ENCODE assay signal across 16 mouse cellular contexts in genomic region chr6:18621372-18622262, GRCm38 (mm10).
DNase-seq lines count a peak whose midpoint lies in the region; ATAC-seq and TF ChIP-seq lines count a peak whose summit lies in the region.
"Had no signal": no experiment of that assay in that cellular context is flagged by ENCODE, and none has a peak within 500 bp of the region (broad histone marks: within the 10 kb centered on the region; RNA-seq: fewer than 3 reads in every experiment).

No protein-coding gene starts in this region.

- TF ChIP-seq CTCF in forebrain, postnatal 0 days (IDR thresholded peaks at IDR 0.05; ENCODE audit: low read depth) = no peak
- no peak for TF ChIP-seq CTCF in cerebellum, adult 2 months (IDR thresholded peaks at IDR 0.05; ENCODE audit: borderline replicate concordance, insufficient read depth, low read depth, low read length)

- no peaks in the 10 kb centered on the region for H3K36me3 ChIP-seq in forebrain, postnatal 0 days (ENCODE audit: insufficient read depth)
- H3K36me3 ChIP-seq in forebrain, embryonic 13.5 days (ENCODE audit: poor library complexity, severe bottlenecking) = no peaks in the 10 kb centered on the region
- H3K36me3 ChIP-seq in limb, embryonic 11.5 days (ENCODE audit: control insufficient read depth, insufficient read depth, low read length) = no peaks in the 10 kb centered on the region
- H3K36me3 ChIP-seq in limb, embryonic 10.5 days = no peaks in the 10 kb centered on the region
- H3K36me3 ChIP-seq in embryonic facial prominence, embryonic 14.5 days (ENCODE audit: control insufficient read depth, insufficient read depth, low read length) = no peaks in the 10 kb centered on the region
- H3K36me3 ChIP-seq: kidney, embryonic 15.5 days; liver, embryonic 13.5 days; neural tube, embryonic 13.5 days had no signal

- no peak overlapping the region for H3K4me3 ChIP-seq in forebrain, postnatal 0 days (ENCODE audit: low read depth, low read length)
- H3K4me3 ChIP-seq in forebrain, embryonic 13.5 days = no peak overlapping the region
- H3K4me3 ChIP-seq in limb, embryonic 11.5 days (ENCODE audit: low read depth, low read length) = no peak overlapping the region
- no peak overlapping the region for H3K4me3 ChIP-seq in limb, embryonic 10.5 days
- H3K4me3 ChIP-seq in embryonic facial prominence, embryonic 14.5 days (ENCODE audit: low read depth, low read length) = no peak overlapping the region
- H3K4me3 ChIP-seq in cerebellum, adult 2 months (replicated peaks; ENCODE audit: insufficient read depth, low read depth, low read length) = no peak overlapping the region
- H3K4me3 ChIP-seq: gastrocnemius, adult 2 months; kidney, embryonic 15.5 days; liver, embryonic 13.5 days; neural tube, embryonic 13.5 days had no signal

- no peak overlapping the region for H3K27ac ChIP-seq in forebrain, postnatal 0 days (ENCODE audit: low read depth, low read length)
- no peak overlapping the region for H3K27ac ChIP-seq in forebrain, embryonic 13.5 days
- 0 out of 2 replicates have a peak overlapping the region, but pooled peaks have one; percentile 14 for H3K27ac ChIP-seq in limb, embryonic 11.5 days (replicated peaks; ENCODE audit: low read depth, low read length)
- H3K27ac ChIP-seq in limb, embryonic 10.5 days = no peak overlapping the region
- H3K27ac ChIP-seq in embryonic facial prominence, embryonic 14.5 days (replicated peaks; ENCODE audit: low read depth, low read length) = 0 out of 2 replicates have a peak overlapping the region, but pooled peaks have one; percentile 16
- H3K27ac ChIP-seq in cerebellum, adult 2 months (ENCODE audit: insufficient read depth, low read length) = no peak overlapping the region
- H3K27ac ChIP-seq: gastrocnemius, adult 2 months; kidney, embryonic 15.5 days; liver, embryonic 13.5 days; neural tube, embryonic 13.5 days had no signal

- no peak for TF ChIP-seq POLR2A in cerebellum, adult 2 months (IDR thresholded peaks at IDR 0.05; ENCODE audit: borderline replicate concordance, insufficient read depth, low read length)

- H3K27me3 ChIP-seq in forebrain, postnatal 0 days (ENCODE audit: insufficient read depth, low read length) = no peaks in the 10 kb centered on the region
- H3K27me3 ChIP-seq in forebrain, embryonic 13.5 days = no peaks in the 10 kb centered on the region
- H3K27me3 ChIP-seq in limb, embryonic 11.5 days (ENCODE audit: control insufficient read depth, insufficient read depth, low read length) = no peaks in the 10 kb centered on the region
- H3K27me3 ChIP-seq in limb, embryonic 10.5 days (ENCODE audit: low read depth, poor library complexity, severe bottlenecking) = no peaks in the 10 kb centered on the region
- H3K27me3 ChIP-seq in embryonic facial prominence, embryonic 14.5 days (replicated peaks; ENCODE audit: control insufficient read depth, insufficient read depth, low read length) = no peaks in the 10 kb centered on the region
- H3K27me3 ChIP-seq in cerebellum, adult 2 months (ENCODE audit: control insufficient read depth, insufficient read depth, low read length) = no peaks in the 10 kb centered on the region
- H3K27me3 ChIP-seq: kidney, embryonic 15.5 days; liver, embryonic 13.5 days; neural tube, embryonic 13.5 days; Patski had no signal

- WGBS in forebrain, postnatal 0 days = 33% methylated on average over 6 of the region's 6 CpGs
- WGBS in forebrain, embryonic 13.5 days = 41% methylated on average over 6 of the region's 6 CpGs
- 63% methylated on average over 6 of the region's 6 CpGs for WGBS in limb, embryonic 11.5 days
- WGBS in limb, embryonic 10.5 days = 76% methylated on average over 6 of the region's 6 CpGs
- WGBS in embryonic facial prominence, embryonic 14.5 days = 38% methylated on average over 6 of the region's 6 CpGs
- 90% methylated on average over 6 of the region's 6 CpGs for WGBS in cerebellum, adult 2 months

- peak; percentile 29; the same call in 1 of the 2 replicates for ATAC-seq in forebrain, postnatal 0 days
- ATAC-seq in forebrain, embryonic 13.5 days = no peak
- ATAC-seq in limb, embryonic 11.5 days (ENCODE audit: insufficient number of reproducible peaks, low FRiP score, low TSS enrichment, low read depth) = no peak
- peak; percentile 63; the same call in 1 of the 2 replicates for ATAC-seq in embryonic facial prominence, embryonic 14.5 days (ENCODE audit: low read depth)
- ATAC-seq: Patski had no signal

- H3K4me1 ChIP-seq in forebrain, postnatal 0 days (ENCODE audit: insufficient read depth) = peaks cover 3% of the 10 kb centered on the region; the same call in 1 of the 2 replicates
- no peaks in the 10 kb centered on the region for H3K4me1 ChIP-seq in forebrain, embryonic 13.5 days
- H3K4me1 ChIP-seq in limb, embryonic 11.5 days (ENCODE audit: control insufficient read depth, insufficient read depth, low read length) = no peaks in the 10 kb centered on the region
- H3K4me1 ChIP-seq in limb, embryonic 10.5 days = peaks cover 8% of the 10 kb centered on the region; the same call in 1 of the 2 replicates
- H3K4me1 ChIP-seq in embryonic facial prominence, embryonic 14.5 days (ENCODE audit: control insufficient read depth, insufficient read depth, low read length) = peaks cover 10% of the 10 kb centered on the region
- no peaks in the 10 kb centered on the region for H3K4me1 ChIP-seq in cerebellum, adult 2 months (ENCODE audit: control insufficient read depth, insufficient read depth, low read length)
- H3K4me1 ChIP-seq: kidney, embryonic 15.5 days; liver, embryonic 13.5 days had no signal

- no peak overlapping the region for H3K4me2 ChIP-seq in forebrain, postnatal 0 days (ENCODE audit: low read depth)
- H3K4me2 ChIP-seq in forebrain, embryonic 13.5 days = no peak overlapping the region
- no peak overlapping the region for H3K4me2 ChIP-seq in limb, embryonic 11.5 days (ENCODE audit: low read depth, severe bottlenecking)
- H3K4me2 ChIP-seq in embryonic facial prominence, embryonic 14.5 days (ENCODE audit: low read depth, low read length) = no peak overlapping the region
- H3K4me2 ChIP-seq: kidney, embryonic 15.5 days; liver, embryonic 13.5 days; neural tube, embryonic 13.5 days had no signal

- H3K9ac ChIP-seq in forebrain, postnatal 0 days = no peak overlapping the region
- no peak overlapping the region for H3K9ac ChIP-seq in forebrain, embryonic 13.5 days
- no peak overlapping the region for H3K9ac ChIP-seq in limb, embryonic 11.5 days (ENCODE audit: low read length)
- no peak overlapping the region for H3K9ac ChIP-seq in embryonic facial prominence, embryonic 14.5 days (ENCODE audit: low read depth, low read length)
- H3K9ac ChIP-seq: kidney, embryonic 15.5 days; liver, embryonic 13.5 days; neural tube, embryonic 13.5 days had no signal

- DNase-seq in forebrain, postnatal 0 days = no peak
- no peak for DNase-seq in limb, embryonic 11.5 days (ENCODE audit: low spot score)
- DNase-seq in limb, embryonic 10.5 days (ENCODE audit: low spot score) = no peak
- peak; percentile 35 for DNase-seq in embryonic facial prominence, embryonic 14.5 days (ENCODE audit: low spot score)
- DNase-seq in layer of hippocampus, adult 9-11 months = peak; percentile 30
- no peak for DNase-seq in cerebellum, adult 2 months
- DNase-seq in thymus, postnatal 0 days (ENCODE audit: low spot score) = no peak
- DNase-seq: cerebellum, postnatal 25 days; gastrocnemius, adult 2 months; heart, adult 18-20 months; liver, embryonic 13.5 days; lung, postnatal 14 days had no signal

- no peaks in the 10 kb centered on the region for H3K9me3 ChIP-seq in forebrain, postnatal 0 days (ENCODE audit: low read length)
- no peaks in the 10 kb centered on the region for H3K9me3 ChIP-seq in forebrain, embryonic 13.5 days (replicated peaks)
- H3K9me3 ChIP-seq in limb, embryonic 11.5 days (ENCODE audit: control insufficient read depth, low read length) = no peaks in the 10 kb centered on the region
- H3K9me3 ChIP-seq in limb, embryonic 10.5 days (replicated peaks) = no peaks in the 10 kb centered on the region
- no peaks in the 10 kb centered on the region for H3K9me3 ChIP-seq in embryonic facial prominence, embryonic 14.5 days (ENCODE audit: control insufficient read depth, low read length)
- H3K9me3 ChIP-seq: kidney, embryonic 15.5 days; liver, embryonic 13.5 days; neural tube, embryonic 13.5 days had no signal

Comparison
In these comparisons a context has a peak if more than half of its experiments do, and no peak if none do; other contexts are left out.
1. ATAC-seq: peak in forebrain, postnatal 0 days (single experiment) and embryonic facial prominence, embryonic 14.5 days (single experiment); none in forebrain, embryonic 13.5 days (single experiment) and limb, embryonic 11.5 days (single experiment).
2. H3K27ac ChIP-seq: peak in limb, embryonic 11.5 days (single experiment) and embryonic facial prominence, embryonic 14.5 days (single experiment); none in forebrain, postnatal 0 days (single experiment), forebrain, embryonic 13.5 days (single experiment), limb, embryonic 10.5 days (single experiment) and cerebellum, adult 2 months (single experiment).
3. DNase-seq: peak in embryonic facial prominence, embryonic 14.5 days (single experiment) and layer of hippocampus, adult 9-11 months (single experiment); none in forebrain, postnatal 0 days (single experiment), limb, embryonic 11.5 days (single experiment), limb, embryonic 10.5 days (single experiment), cerebellum, adult 2 months (0 of 2) and thymus, postnatal 0 days (single experiment).